Mouse (Mus musculus) hindlimb bud, embryonic 11.5 days (tissue): ENCODE measurements around the gene Spin1.
"Not testable (repeated sequence)": the region's sequence is repeated elsewhere in the genome, so short reads cannot be mapped to it uniquely, and the experiment has no call there.

Experiments
- DNase-seq: peaks from one replicate; pipeline ENCODE4 v3.0.0-alpha.2; 2012; ENCODE audit warnings: low read depth, low spot score; ENCODE audit errors: extremely low spot score

Spin1 gene

GRCm38 (mm10) chr13:51094323-51095195, 6.1 kb upstream of the Spin1 start:
- no peak for DNase-seq

- no peak for DNase-seq
These were observed 5.4 kb upstream of the Spin1 start for GRCm38 (mm10) chr13:51095196-51095715.

- no peak for DNase-seq
These were observed 4.0 kb upstream of the Spin1 start for GRCm38 (mm10) chr13:51096644-51097043.

- DNase-seq, result no peak
These were observed 984 bp upstream of the Spin1 start for GRCm38 (mm10) chr13:51099560-51100232.

GRCm38 (mm10) chr13:51101016-51101776, 516 bp downstream of the Spin1 start:
- DNase-seq, result no peak

- DNase-seq, result no peak
These were observed 1.1 kb downstream of the Spin1 start for GRCm38 (mm10) chr13:51101777-51102132.

- no peak for DNase-seq
These were observed 2.5 kb downstream of the Spin1 start for GRCm38 (mm10) chr13:51103111-51103725.

- DNase-seq, result no peak
These were observed 3.4 kb downstream of the Spin1 start for GRCm38 (mm10) chr13:51103861-51104650.

GRCm38 (mm10) chr13:51105861-51106655, 5.4 kb downstream of the Spin1 start:
- DNase-seq, result no peak

- no peak for DNase-seq
These were observed 6.1 kb downstream of the Spin1 start for GRCm38 (mm10) chr13:51106816-51107215.

GRCm38 (mm10) chr13:51109517-51109916, 8.8 kb downstream of the Spin1 start:
- no peak for DNase-seq

GRCm38 (mm10) chr13:51114398-51114797, 13.7 kb downstream of the Spin1 start:
- DNase-seq, result not testable (repeated sequence)

GRCm38 (mm10) chr13:51115762-51116161, 15.1 kb downstream of the Spin1 start:
- no peak for DNase-seq

- no peak for DNase-seq
These were observed 20.1 kb downstream of the Spin1 start for GRCm38 (mm10) chr13:51120734-51121133.

- DNase-seq, result no peak
These were observed 21.3 kb downstream of the Spin1 start for GRCm38 (mm10) chr13:51121966-51122365.

- no peak for DNase-seq
These were observed 22.1 kb downstream of the Spin1 start for GRCm38 (mm10) chr13:51122771-51123170.

GRCm38 (mm10) chr13:51125357-51125756, 24.7 kb downstream of the Spin1 start:
- no peak for DNase-seq

GRCm38 (mm10) chr13:51127906-51128305, 27.2 kb downstream of the Spin1 start:
- no peak for DNase-seq

GRCm38 (mm10) chr13:51128417-51128816, 27.7 kb downstream of the Spin1 start:
- no peak for DNase-seq
